Mouse (Mus musculus) WW6 (cell line): ENCODE measurements around the gene Trnau1ap.
"Not testable (repeated sequence)": the region's sequence is repeated elsewhere in the genome, so short reads cannot be mapped to it uniquely, and the experiment has no call there.

Experiments
- DNase-seq: peaks from one replicate; pipeline ENCODE4 v3.0.0-alpha.2; 2013; ENCODE audit warnings: low read depth, low spot score

Gene Trnau1ap

GRCm38 (mm10) chr4:132344403-132345134 is 15.2 kb upstream of the Trnau1ap start:
- DNase-seq: no peak

GRCm38 (mm10) chr4:132341451-132341850 is 12.1 kb upstream of the Trnau1ap start:
- no peak for DNase-seq

GRCm38 (mm10) chr4:132338943-132339342 is 9.6 kb upstream of the Trnau1ap start:
- no peak for DNase-seq

GRCm38 (mm10) chr4:132332880-132333279 is 3.5 kb upstream of the Trnau1ap start:
- no peak for DNase-seq

- DNase-seq: no peak
Observed at GRCm38 (mm10) chr4:132331960-132332359, 2.6 kb upstream of the Trnau1ap start.

GRCm38 (mm10) chr4:132329835-132330354 is 557 bp upstream of the Trnau1ap start:
- no peak for DNase-seq

- DNase-seq: no peak
Observed at GRCm38 (mm10) chr4:132328391-132328982, 851 bp downstream of the Trnau1ap start.

GRCm38 (mm10) chr4:132326481-132326880 is 2.9 kb downstream of the Trnau1ap start:
- no peak for DNase-seq

- DNase-seq: no peak
Observed at GRCm38 (mm10) chr4:132315711-132316110, 13.6 kb downstream of the Trnau1ap start.

GRCm38 (mm10) chr4:132312627-132313026 is 16.7 kb downstream of the Trnau1ap start:
- DNase-seq: no peak

- DNase-seq: no peak
Observed at GRCm38 (mm10) chr4:132311801-132312200, 17.5 kb downstream of the Trnau1ap start.

GRCm38 (mm10) chr4:132311209-132311608 is 18.1 kb downstream of the Trnau1ap start:
- no peak for DNase-seq

GRCm38 (mm10) chr4:132309849-132310472 is 19.4 kb downstream of the Trnau1ap start:
- DNase-seq: no peak

GRCm38 (mm10) chr4:132309140-132309848 is 20.0 kb downstream of the Trnau1ap start:
- DNase-seq: no peak

- no peak for DNase-seq
Observed at GRCm38 (mm10) chr4:132308437-132309139, 20.8 kb downstream of the Trnau1ap start.

- DNase-seq: no peak
Observed at GRCm38 (mm10) chr4:132306004-132306403, 23.3 kb downstream of the Trnau1ap start.

- DNase-seq: no peak
Observed at GRCm38 (mm10) chr4:132305276-132305675, 24.1 kb downstream of the Trnau1ap start.

GRCm38 (mm10) chr4:132303484-132303883 is 25.9 kb downstream of the Trnau1ap start:
- DNase-seq: not testable (repeated sequence)

GRCm38 (mm10) chr4:132302939-132303479 is 26.3 kb downstream of the Trnau1ap start, which contains the start of gene Rab42:
Gene Rab42 (minus strand): TSS chr4:132303385.
- no peak for DNase-seq

GRCm38 (mm10) chr4:132301965-132302938 is 27.1 kb downstream of the Trnau1ap start:
- DNase-seq: no peak
